Mouse (Mus musculus): Measurements from ENCODE around the gene Atf6b.

Atf6b gene

GRCm38 (mm10) chr17:34646906-34647787, at the start of gene Atf6b:
TSS of gene Atf6b (plus strand) at chr17:34647146.
- DNase-seq (ENCODE audit: low spot score in 2 of 2): peak; percentile 96 to 98

- DNase-seq (ENCODE audit: low spot score in 2 of 2): no peak
Measured at GRCm38 (mm10) chr17:34597566-34598095, 49.3 kb upstream of the Atf6b start, which contains the start of gene Ager. TSS of gene Ager (plus strand) at chr17:34597862.

GRCm38 (mm10) chr17:34599891-34600290, 47.1 kb upstream of the Atf6b start:
- no peak for DNase-seq (ENCODE audit: low spot score in 2 of 2)

GRCm38 (mm10) chr17:34601796-34602195, 45.1 kb upstream of the Atf6b start:
- no peak for DNase-seq (ENCODE audit: low spot score in 2 of 2)

- DNase-seq (ENCODE audit: low spot score in 2 of 2): peak; percentile 98 to 100
Measured at GRCm38 (mm10) chr17:34603375-34604060, 43.4 kb upstream of the Atf6b start, which contains the start of gene Rnf5. TSS of gene Rnf5 (minus strand) at chr17:34603690.

GRCm38 (mm10) chr17:34604061-34604508, 42.9 kb upstream of the Atf6b start, which contains the start of gene Agpat1:
TSS of gene Agpat1 (plus strand) at chr17:34604262.
- peak; percentile 95 to 98 for DNase-seq (ENCODE audit: low spot score in 2 of 2)

- peak in 1 of 2 experiments; percentile 43 for DNase-seq (ENCODE audit: low spot score in 2 of 2)
Measured at GRCm38 (mm10) chr17:34604511-34605237, 42.3 kb upstream of the Atf6b start.

GRCm38 (mm10) chr17:34605609-34606008, 41.3 kb upstream of the Atf6b start:
- peak; percentile 97 to 98 for DNase-seq (ENCODE audit: low spot score in 2 of 2)

GRCm38 (mm10) chr17:34606186-34607039, 40.5 kb upstream of the Atf6b start:
- no peak for DNase-seq (ENCODE audit: low spot score in 2 of 2)

GRCm38 (mm10) chr17:34607997-34608396, 38.9 kb upstream of the Atf6b start:
- no peak for DNase-seq (ENCODE audit: low spot score in 2 of 2)

GRCm38 (mm10) chr17:34611050-34611449, 35.9 kb upstream of the Atf6b start:
- DNase-seq (ENCODE audit: low spot score in 2 of 2): no peak

GRCm38 (mm10) chr17:34613054-34613645, 33.8 kb upstream of the Atf6b start:
- no peak for DNase-seq (ENCODE audit: low spot score in 2 of 2)

GRCm38 (mm10) chr17:34613830-34614229, 33.1 kb upstream of the Atf6b start:
- no peak for DNase-seq (ENCODE audit: low spot score in 2 of 2)

GRCm38 (mm10) chr17:34615871-34616270, 31.1 kb upstream of the Atf6b start, which contains the start of gene Egfl8:
TSS of gene Egfl8 (minus strand) at chr17:34615971.
- DNase-seq (ENCODE audit: low spot score in 2 of 2): no peak

GRCm38 (mm10) chr17:34618999-34619398, 27.9 kb upstream of the Atf6b start:
- peak in 1 of 2 experiments; percentile 77 for DNase-seq (ENCODE audit: low spot score in 2 of 2)

- DNase-seq (ENCODE audit: low spot score in 2 of 2): no peak
Measured at GRCm38 (mm10) chr17:34621006-34621405, 25.9 kb upstream of the Atf6b start.

GRCm38 (mm10) chr17:34623161-34623560, 23.8 kb upstream of the Atf6b start:
- no peak for DNase-seq (ENCODE audit: low spot score in 2 of 2)

GRCm38 (mm10) chr17:34624981-34625380, 22.0 kb upstream of the Atf6b start:
- DNase-seq (ENCODE audit: low spot score in 2 of 2): no peak

- no peak for DNase-seq (ENCODE audit: low spot score in 2 of 2)
Measured at GRCm38 (mm10) chr17:34626062-34626772, 20.7 kb upstream of the Atf6b start.

GRCm38 (mm10) chr17:34626773-34627092, 20.2 kb upstream of the Atf6b start:
- no peak for DNase-seq (ENCODE audit: low spot score in 2 of 2)
